Mouse (Mus musculus) regulatory T cell (primary cell): ENCODE measurements around the gene Olfr738.

ENCODE experiments used
- in situ Hi-C: fragments of 300-600 bp; cut with MboI, MseI; formaldehyde crosslinking; loops from one replicate; pipeline ENCODE4 v1.15.1; 2025; ENCODE audit warnings: high pct_unique_total_duplicates

Olfr738 gene

GRCm38 (mm10) chr14:50407268-50407667 lies at the start of gene Olfr738:
Gene Olfr738, plus strand, starts transcription at chr14:50407568.
- in situ Hi-C loops, result no loop called here

GRCm38 (mm10) chr14:50357593-50357992 lies 49.8 kb upstream of the Olfr738 start, which contains the start of gene Tlr11:
Gene Tlr11, plus strand, starts transcription at chr14:50357914.
- in situ Hi-C loops, result no loop called here

- in situ Hi-C loops, result no loop called here
These were observed 46.9 kb upstream of the Olfr738 start for GRCm38 (mm10) chr14:50360480-50360879.

GRCm38 (mm10) chr14:50363561-50363960 lies 43.8 kb upstream of the Olfr738 start:
- in situ Hi-C loops, result no loop called here

GRCm38 (mm10) chr14:50380863-50381262 lies 26.5 kb upstream of the Olfr738 start, which contains the start of gene Olfr736:
Gene Olfr736, plus strand, starts transcription at chr14:50381163.
- in situ Hi-C loops, result no loop called here

- in situ Hi-C loops, result no loop called here
These were observed 11.0 kb downstream of the Olfr738 start, which contains the start of gene Olfr739 for GRCm38 (mm10) chr14:50418326-50418725. Gene Olfr739, plus strand, starts transcription at chr14:50418626.

GRCm38 (mm10) chr14:50445245-50445644 lies 37.9 kb downstream of the Olfr738 start, which contains the start of gene Olfr740:
Gene Olfr740, plus strand, starts transcription at chr14:50445545.
- in situ Hi-C loops, result no loop called here
